Mouse (Mus musculus): ENCODE results near the gene B3gat3. TPM values are rescaled to one million over a fixed set of nuclear protein-coding genes. Genes with fewer than 3 reads are reported as not detected.
A peak's percentile ranks its signal among the peaks of the same experiment; 100 is the strongest.

B3gat3 gene
- polyA plus RNA-seq, 1 experiment from 2014 or later, result 40.0 TPM

GRCm38 (mm10) chr19:8975491-8975890, 55.3 kb downstream of the B3gat3 start:
- Histone ChIP-seq H3K27ac (no peak overlapping the region), H3K4me1 (replicated peaks) (peaks cover 2% of the 10 kb centered on the region; the same call in 1 of the 2 replicates), H3K4me2 (replicated peaks) (no peak overlapping the region), H3K4me3 (replicated peaks) (no peak overlapping the region), H3K9ac (no peak overlapping the region), H3K27me3 (replicated peaks) (no peaks in the 10 kb centered on the region), H3K9me3 (no peaks in the 10 kb centered on the region), H3K36me3 (peaks cover 60% of the 10 kb centered on the region)
- WGBS, result 96% methylated on average over 2 of the region's 2 CpGs
- ATAC-seq, result no peak

- 42% methylated on average over 3 of the region's 3 CpGs for WGBS
- Histone ChIP-seq H3K4me2 (replicated peaks) (no peak overlapping the region), H3K4me1 (replicated peaks) (peaks cover 7% of the 10 kb centered on the region), H3K9me3 (no peaks in the 10 kb centered on the region), H3K36me3 (peaks cover 50% of the 10 kb centered on the region), H3K4me3 (replicated peaks) (no peak overlapping the region), H3K9ac (no peak overlapping the region), H3K27ac (no peak overlapping the region), H3K27me3 (replicated peaks) (no peaks in the 10 kb centered on the region)
- peak; percentile 61 for ATAC-seq
Observed at GRCm38 (mm10) chr19:8976535-8976934, 56.4 kb downstream of the B3gat3 start.

Other genes with a start within 250 kb of the B3gat3 start
- 161 and 163 TPM in 2 replicates for gene Slc3a2, start 197.0 kb upstream of the B3gat3 start, polyA plus RNA-seq (2015; fragmentation: Nextera tagmentation; extraction: Ambion mirVana)
- gene Wdr74, start 184.5 kb upstream of the B3gat3 start, polyA plus RNA-seq (2015; fragmentation: Nextera tagmentation; extraction: Ambion mirVana), result 77.3 and 88.5 TPM in 2 replicates
- 1.8 TPM in 2 replicates for gene 1700092M07Rik, start 179.7 kb upstream of the B3gat3 start, polyA plus RNA-seq (2015; fragmentation: Nextera tagmentation; extraction: Ambion mirVana)
- 119 and 121 TPM in 2 replicates for gene Stx5a, start 179.0 kb upstream of the B3gat3 start, polyA plus RNA-seq (2015; fragmentation: Nextera tagmentation; extraction: Ambion mirVana)
- gene Nxf1, start 163.3 kb upstream of the B3gat3 start, polyA plus RNA-seq (2015; fragmentation: Nextera tagmentation; extraction: Ambion mirVana), result 143 and 146 TPM in 2 replicates
- gene Tmem223, start 149.4 kb upstream of the B3gat3 start, polyA plus RNA-seq (2015; fragmentation: Nextera tagmentation; extraction: Ambion mirVana), result 164 and 177 TPM in 2 replicates
- gene Tmem179b, start 145.9 kb upstream of the B3gat3 start, polyA plus RNA-seq (2015; fragmentation: Nextera tagmentation; extraction: Ambion mirVana), result 90.4 and 102 TPM in 2 replicates
- 25.2 and 26.9 TPM in 2 replicates for gene Taf6l, start 134.0 kb upstream of the B3gat3 start, polyA plus RNA-seq (2015; fragmentation: Nextera tagmentation; extraction: Ambion mirVana)
- gene Polr2g, start 121.8 kb upstream of the B3gat3 start, polyA plus RNA-seq (2015; fragmentation: Nextera tagmentation; extraction: Ambion mirVana), result 137 and 147 TPM in 2 replicates
- 4.0 and 4.6 TPM in 2 replicates for gene Zbtb3, start 117.8 kb upstream of the B3gat3 start, polyA plus RNA-seq (2015; fragmentation: Nextera tagmentation; extraction: Ambion mirVana)
- gene Ttc9c, start 101.0 kb upstream of the B3gat3 start, polyA plus RNA-seq (2015; fragmentation: Nextera tagmentation; extraction: Ambion mirVana), result 48.2 and 49.3 TPM in 2 replicates
- gene Hnrnpul2, start 100.4 kb upstream of the B3gat3 start, polyA plus RNA-seq (2015; fragmentation: Nextera tagmentation; extraction: Ambion mirVana), result 5.1 and 5.4 TPM in 2 replicates
- gene AC129217.1, start 90.6 kb upstream of the B3gat3 start, polyA plus RNA-seq (2015; fragmentation: Nextera tagmentation; extraction: Ambion mirVana), result not detected in 2 replicates
- 40.6 and 48.3 TPM in 2 replicates for gene Bscl2, start 82.9 kb upstream of the B3gat3 start, polyA plus RNA-seq (2015; fragmentation: Nextera tagmentation; extraction: Ambion mirVana)
- gene Gng3, start 81.2 kb upstream of the B3gat3 start, polyA plus RNA-seq (2015; fragmentation: Nextera tagmentation; extraction: Ambion mirVana), result 16.0 and 17.3 TPM in 2 replicates
- gene Lrrn4cl, start 69.6 kb upstream of the B3gat3 start, polyA plus RNA-seq (2015; fragmentation: Nextera tagmentation; extraction: Ambion mirVana), result 1.6 and 2.0 TPM in 2 replicates
- 163 and 167 TPM in 2 replicates for gene Ubxn1, start 48.9 kb upstream of the B3gat3 start, polyA plus RNA-seq (2015; fragmentation: Nextera tagmentation; extraction: Ambion mirVana)
- gene Uqcc3, start 39.5 kb upstream of the B3gat3 start, polyA plus RNA-seq (2015; fragmentation: Nextera tagmentation; extraction: Ambion mirVana), result 62.7 and 63.9 TPM in 2 replicates
- 72.5 and 95.3 TPM in 2 replicates for gene Lbhd1, start 36.6 kb upstream of the B3gat3 start, polyA plus RNA-seq (2015; fragmentation: Nextera tagmentation; extraction: Ambion mirVana)
- not detected in 2 replicates for gene Gm49403, start 36.4 kb upstream of the B3gat3 start, polyA plus RNA-seq (2015; fragmentation: Nextera tagmentation; extraction: Ambion mirVana)
- gene 1810009A15Rik, start 31.5 kb upstream of the B3gat3 start, polyA plus RNA-seq (2015; fragmentation: Nextera tagmentation; extraction: Ambion mirVana), result 86.5 and 95.2 TPM in 2 replicates
- gene Gm49416, start 31.4 kb upstream of the B3gat3 start, polyA plus RNA-seq (2015; fragmentation: Nextera tagmentation; extraction: Ambion mirVana), result not detected in 2 replicates
- 40.0 and 41.5 TPM in 2 replicates for gene Ints5, start 27.4 kb upstream of the B3gat3 start, polyA plus RNA-seq (2015; fragmentation: Nextera tagmentation; extraction: Ambion mirVana)
- gene Ganab, start 22.3 kb upstream of the B3gat3 start, polyA plus RNA-seq (2015; fragmentation: Nextera tagmentation; extraction: Ambion mirVana), result 92.6 and 93.3 TPM in 2 replicates
- gene Rom1, start 9.0 kb downstream of the B3gat3 start, polyA plus RNA-seq (2015; fragmentation: Nextera tagmentation; extraction: Ambion mirVana), result 2.7 and 3.3 TPM in 2 replicates
- 24.2 and 28.4 TPM in 2 replicates for gene Eml3, start 9.2 kb downstream of the B3gat3 start, polyA plus RNA-seq (2015; fragmentation: Nextera tagmentation; extraction: Ambion mirVana)
- gene Mta2, start 21.5 kb downstream of the B3gat3 start, polyA plus RNA-seq (2015; fragmentation: Nextera tagmentation; extraction: Ambion mirVana), result 130 and 139 TPM in 2 replicates
- gene Tut1, start 33.5 kb downstream of the B3gat3 start, polyA plus RNA-seq (2015; fragmentation: Nextera tagmentation; extraction: Ambion mirVana), result 29.7 and 30.4 TPM in 2 replicates
- gene Eef1g, start 46.7 kb downstream of the B3gat3 start, polyA plus RNA-seq (2015; fragmentation: Nextera tagmentation; extraction: Ambion mirVana), result 436 and 453 TPM in 2 replicates
- gene Ahnak, start 68.9 kb downstream of the B3gat3 start, polyA plus RNA-seq (2015; fragmentation: Nextera tagmentation; extraction: Ambion mirVana), result 22.4 and 25.0 TPM in 2 replicates
- gene Scgb1a1, start 167.6 kb downstream of the B3gat3 start, polyA plus RNA-seq (2015; fragmentation: Nextera tagmentation; extraction: Ambion mirVana), result not detected in 2 replicates
- gene Asrgl1, start 215.3 kb downstream of the B3gat3 start, polyA plus RNA-seq (2015; fragmentation: Nextera tagmentation; extraction: Ambion mirVana), result 10.4 and 12.6 TPM in 2 replicates